Mouse (Mus musculus) heart, embryonic 16.5 days (tissue): ENCODE measurements around the gene Lrrk1. TPM values are rescaled to one million over a fixed set of nuclear protein-coding genes. Genes with fewer than 3 reads are reported as not detected.

ENCODE experiments used
- ATAC-seq: fragments of 200-750 bp; cut with Nextera tagmentation; replicated peaks from 2 replicates; pipeline ENCODE4 v1.8.0; 2017; ENCODE audit warnings: moderate number of reproducible peaks; ENCODE audit not compliant: insufficient read depth, low FRiP score; ENCODE audit errors: extremely low read depth
- H3K27ac ChIP-seq: fragments of 300-500 bp; sonication (generic); 2 replicates; pipeline ENCODE4 v1.5.1; 2014; ENCODE audit warnings: mild to moderate bottlenecking, low read length, control low read depth, moderate library complexity
- H3K27me3 ChIP-seq: fragments of 300-500 bp; sonication (generic); 2 replicates; pipeline ENCODE4 v1.6.1; 2014; ENCODE audit warnings: low read length, mixed read lengths; ENCODE audit not compliant: control insufficient read depth, insufficient read depth
- H3K36me3 ChIP-seq: fragments of 300-500 bp; sonication (generic); 2 replicates; pipeline ENCODE4 v1.6.1; 2014; ENCODE audit not compliant: control insufficient read depth, insufficient read depth
- H3K4me1 ChIP-seq: fragments of 300-500 bp; sonication (generic); 2 replicates; pipeline ENCODE4 v1.6.1; 2014; ENCODE audit warnings: low read length, mixed read lengths; ENCODE audit not compliant: control insufficient read depth, insufficient read depth
- H3K4me2 ChIP-seq: fragments of 300-500 bp; sonication (generic); 2 replicates; pipeline ENCODE4 v1.6.1; 2014; ENCODE audit warnings: low read depth, mild to moderate bottlenecking, control low read depth, low read length
- H3K4me3 ChIP-seq: fragments of 300-500 bp; sonication (generic); 2 replicates; pipeline ENCODE4 v1.5.1; 2014; ENCODE audit warnings: mild to moderate bottlenecking, control low read depth, low read length
- H3K9ac ChIP-seq: fragments of 300-500 bp; sonication (generic); 2 replicates; pipeline ENCODE4 v1.6.1; 2014; ENCODE audit warnings: low read length, control low read depth
- H3K9me3 ChIP-seq: fragments of 300-500 bp; sonication (generic); replicated peaks from 2 replicates; pipeline ENCODE4 v1.6.1; 2016; ENCODE audit warnings: low read length; ENCODE audit not compliant: control insufficient read depth
- WGBS: fragments of 180-500 bp; shearing (Covaris S2); extraction: QIAGEN DNeasy Blood & Tissue Kit; methylation state at CpG from one replicate; pipeline ENCODE4 v1.1.7; 2014; 5-methylcytosine and 5-hydroxymethylcytosine counted together
- polyA plus RNA-seq: library from polyadenylated mRNA; unstranded; fragments of >200 nt; fragmentation: Nextera tagmentation; extraction: Ambion mirVana; gene quantifications from 2 replicates; pipeline ENCODE4 v1.2.1, GENCODE M21; 2015

Lrrk1 gene
- polyA plus RNA-seq, 1 experiment from 2014 or later = 8.4 TPM

DNA sequence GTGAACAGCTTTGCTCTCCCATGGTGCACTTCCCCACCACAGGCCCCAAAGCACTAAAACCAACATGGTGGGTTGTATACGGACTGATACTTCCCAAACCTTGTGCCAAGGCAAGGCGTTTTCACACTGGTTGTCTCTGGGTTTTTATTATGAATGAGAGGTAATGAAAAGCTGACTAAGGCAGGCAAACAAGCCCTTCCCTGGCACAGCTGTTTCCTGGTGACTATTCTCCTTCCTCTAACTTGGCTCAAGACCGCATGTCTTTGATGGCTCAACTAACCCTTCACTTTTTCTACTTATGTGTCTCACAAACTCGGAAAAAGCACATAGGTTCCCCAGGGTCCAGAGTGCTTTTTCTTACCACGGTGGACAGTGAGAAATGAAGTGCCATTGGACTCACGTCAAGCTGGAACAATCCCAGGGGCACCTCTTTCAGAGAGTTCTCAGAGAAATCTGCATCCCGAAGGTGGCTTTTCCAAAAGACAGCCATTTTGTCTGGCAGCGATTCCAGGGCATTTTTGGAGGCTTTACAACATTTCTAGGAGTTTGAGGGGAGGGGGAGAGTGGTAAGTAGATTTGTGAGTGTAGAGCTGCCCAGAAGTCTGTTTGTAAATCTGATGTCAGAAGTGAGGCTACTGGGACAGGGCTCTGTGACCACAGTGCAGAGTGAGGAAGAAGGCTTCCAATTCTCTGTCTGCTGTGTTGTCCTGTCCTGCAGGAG lies 83.0 kb downstream of the Lrrk1 start:
- Histone ChIP-seq H3K9ac (no peak overlapping the region), H3K4me3 (no peak overlapping the region), H3K4me2 (no peak overlapping the region), H3K36me3 (no peaks in the 10 kb centered on the region; the same call in 1 of the 2 replicates), H3K9me3 (no peaks in the 10 kb centered on the region), H3K27me3 (no peaks in the 10 kb centered on the region), H3K27ac (peak overlapping the region; percentile 47), H3K4me1 (peaks cover 15% of the 10 kb centered on the region)
- ATAC-seq = no peak
- 71% methylated on average over 8 of the region's 8 CpGs for WGBS

DNA sequence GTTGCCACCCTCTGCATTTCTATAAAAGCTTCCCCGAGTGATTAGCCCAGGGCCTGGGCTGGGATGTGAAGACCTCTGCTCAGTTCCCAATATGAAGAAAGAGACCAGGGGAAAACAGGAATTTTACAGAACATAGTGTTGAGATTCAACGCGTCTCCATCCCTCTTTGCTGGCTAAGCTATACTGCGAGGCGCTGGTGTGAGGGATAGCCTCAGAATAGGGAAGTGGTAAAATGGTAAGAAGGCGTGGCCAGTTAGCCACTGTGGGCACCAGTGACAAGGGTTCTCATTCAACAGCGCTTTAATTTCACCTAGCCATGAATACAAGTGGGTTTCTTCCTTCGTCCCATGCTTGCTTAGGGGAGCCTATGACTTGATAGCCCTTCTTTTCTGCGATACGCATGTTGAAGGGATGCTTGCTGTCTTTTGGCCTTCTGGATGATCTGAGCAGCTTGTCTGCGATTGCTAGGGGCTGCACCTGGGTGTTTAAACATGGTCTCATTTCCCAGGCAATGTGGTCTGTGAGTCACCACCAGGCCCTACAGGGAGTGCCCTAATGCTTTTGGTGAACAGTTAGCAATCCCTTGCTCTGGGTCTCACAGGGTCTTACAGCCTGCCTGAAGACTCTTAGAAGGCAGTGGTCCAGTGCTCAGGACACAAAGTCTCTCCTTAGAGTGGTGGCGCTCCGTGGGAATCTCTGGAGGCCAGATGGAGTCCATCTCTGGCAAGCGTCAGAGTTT lies 84.1 kb downstream of the Lrrk1 start:
- Histone ChIP-seq H3K36me3 (no peaks in the 10 kb centered on the region; the same call in 1 of the 2 replicates), H3K9me3 (no peaks in the 10 kb centered on the region), H3K4me1 (peaks cover 7% of the 10 kb centered on the region), H3K27ac (no peak overlapping the region), H3K9ac (no peak overlapping the region), H3K4me3 (no peak overlapping the region), H3K4me2 (no peak overlapping the region), H3K27me3 (no peaks in the 10 kb centered on the region)
- 82% methylated on average over 14 of the region's 14 CpGs for WGBS
- no peak for ATAC-seq

GRCm38 (mm10) chr7:66301486-66301885 lies 86.7 kb downstream of the Lrrk1 start:
- WGBS = 71% methylated on average over 4 of the region's 4 CpGs

GRCm38 (mm10) chr7:66300680-66301079 lies 87.5 kb downstream of the Lrrk1 start:
- ATAC-seq = peak; percentile 63; the same call in 1 of the 2 replicates
- Histone ChIP-seq H3K4me1 (no peaks in the 10 kb centered on the region), H3K9me3 (no peaks in the 10 kb centered on the region), H3K36me3 (peaks cover 3% of the 10 kb centered on the region; the same call in 1 of the 2 replicates), H3K27ac (no peak overlapping the region), H3K27me3 (no peaks in the 10 kb centered on the region), H3K4me2 (no peak overlapping the region), H3K9ac (no peak overlapping the region), H3K4me3 (no peak overlapping the region)
- 4% methylated on average over 5 of the region's 5 CpGs for WGBS

More at GRCm38 (mm10) chr7:66301486-66301885, 86.7 kb downstream of the Lrrk1 start:
- ATAC-seq = no peak
- H3K27me3 ChIP-seq = no peaks in the 10 kb centered on the region
- no peaks in the 10 kb centered on the region; the same call in 1 of the 2 replicates for H3K36me3 ChIP-seq
- H3K9ac ChIP-seq = no peak overlapping the region
- H3K4me3 ChIP-seq = no peak overlapping the region
- no peaks in the 10 kb centered on the region for H3K4me1 ChIP-seq
- no peak overlapping the region for H3K4me2 ChIP-seq
- no peak overlapping the region for H3K27ac ChIP-seq
- H3K9me3 ChIP-seq = no peaks in the 10 kb centered on the region

- no peak overlapping the region for H3K9ac ChIP-seq
- H3K27ac ChIP-seq = no peak overlapping the region
- H3K27me3 ChIP-seq = no peaks in the 10 kb centered on the region
- no peaks in the 10 kb centered on the region for H3K9me3 ChIP-seq
- no peak overlapping the region for H3K4me3 ChIP-seq
- no peak for ATAC-seq
- H3K4me1 ChIP-seq = no peaks in the 10 kb centered on the region
- WGBS = 73% methylated on average over 9 of the region's 9 CpGs
- H3K4me2 ChIP-seq = no peak overlapping the region
- H3K36me3 ChIP-seq = peaks cover 4% of the 10 kb centered on the region; the same call in 1 of the 2 replicates
Observed at GRCm38 (mm10) chr7:66297656-66298021, 90.5 kb downstream of the Lrrk1 start.

- ATAC-seq = no peak
Observed at GRCm38 (mm10) chr7:66296921-66297655, 91.1 kb downstream of the Lrrk1 start.

GRCm38 (mm10) chr7:66292552-66293376 lies 95.4 kb downstream of the Lrrk1 start:
- WGBS = 65% methylated on average over 19 of the region's 19 CpGs
- Histone ChIP-seq H3K27ac (no peak overlapping the region), H3K9me3 (no peaks in the 10 kb centered on the region), H3K4me1 (no peaks in the 10 kb centered on the region), H3K4me2 (no peak overlapping the region), H3K9ac (no peak overlapping the region), H3K36me3 (peaks cover 12% of the 10 kb centered on the region), H3K4me3 (no peak overlapping the region), H3K27me3 (no peaks in the 10 kb centered on the region)
- no peak for ATAC-seq

More at GRCm38 (mm10) chr7:66296921-66297655, 91.1 kb downstream of the Lrrk1 start:
- Histone ChIP-seq H3K36me3 (peaks cover 4% of the 10 kb centered on the region; the same call in 1 of the 2 replicates), H3K9me3 (no peaks in the 10 kb centered on the region), H3K9ac (no peak overlapping the region), H3K27me3 (no peaks in the 10 kb centered on the region), H3K4me1 (no peaks in the 10 kb centered on the region), H3K4me3 (no peak overlapping the region), H3K4me2 (no peak overlapping the region), H3K27ac (no peak overlapping the region)
- WGBS = 69% methylated on average over 12 of the region's 12 CpGs

GRCm38 (mm10) chr7:66292010-66292409 lies 96.1 kb downstream of the Lrrk1 start:
- no peak for ATAC-seq
- Histone ChIP-seq H3K4me3 (no peak overlapping the region), H3K27me3 (no peaks in the 10 kb centered on the region), H3K4me1 (no peaks in the 10 kb centered on the region), H3K27ac (no peak overlapping the region), H3K4me2 (no peak overlapping the region), H3K9me3 (no peaks in the 10 kb centered on the region), H3K36me3 (peaks cover 15% of the 10 kb centered on the region), H3K9ac (no peak overlapping the region)
- WGBS = 87% methylated on average over 8 of the region's 8 CpGs
